Mouse (Mus musculus): Measurements from ENCODE around the gene Mmd. TPM values are rescaled to one million over a fixed set of nuclear protein-coding genes. Genes with fewer than 3 reads are reported as not detected.

Mmd gene
- polyA plus RNA-seq, 1 experiment from 2014 or later, result 47.5 TPM

GRCm38 (mm10) chr11:90229800-90230199 lies 19.5 kb upstream of the Mmd start:
- Histone ChIP-seq H3K9me3 (replicated peaks; ENCODE audit: control insufficient read depth, low read length) (no peaks in the 10 kb centered on the region), H3K4me3 (replicated peaks; ENCODE audit: low read length) (no peak overlapping the region), H3K27me3 (ENCODE audit: control insufficient read depth, insufficient read depth, low read length) (no peaks in the 10 kb centered on the region), H3K4me2 (ENCODE audit: low read depth, low read length) (no peak overlapping the region), H3K9ac (ENCODE audit: low read length) (no peak overlapping the region), H3K27ac (ENCODE audit: low read length) (peak overlapping the region; percentile 40; the same call in 1 of the 2 replicates), H3K36me3 (ENCODE audit: control insufficient read depth, insufficient read depth, low read length) (no peaks in the 10 kb centered on the region), H3K4me1 (ENCODE audit: control insufficient read depth, insufficient read depth, low read length) (no peaks in the 10 kb centered on the region)
- ATAC-seq (ENCODE audit: insufficient read depth, low FRiP score), result no peak

- Histone ChIP-seq H3K36me3 (ENCODE audit: control insufficient read depth, insufficient read depth, low read length) (no peaks in the 10 kb centered on the region), H3K9me3 (replicated peaks; ENCODE audit: control insufficient read depth, low read length) (no peaks in the 10 kb centered on the region), H3K4me1 (ENCODE audit: control insufficient read depth, insufficient read depth, low read length) (no peaks in the 10 kb centered on the region), H3K27ac (ENCODE audit: low read length) (peak overlapping the region; percentile 40), H3K4me2 (ENCODE audit: low read depth, low read length) (no peak overlapping the region), H3K27me3 (ENCODE audit: control insufficient read depth, insufficient read depth, low read length) (no peaks in the 10 kb centered on the region), H3K9ac (ENCODE audit: low read length) (no peak overlapping the region), H3K4me3 (replicated peaks; ENCODE audit: low read length) (no peak overlapping the region)
- 39% methylated on average over 2 of the region's 2 CpGs for WGBS
- ATAC-seq (ENCODE audit: insufficient read depth, low FRiP score), result no peak
These were observed 18.6 kb upstream of the Mmd start for GRCm38 (mm10) chr11:90230671-90231070.

GRCm38 (mm10) chr11:90231631-90232030 lies 17.6 kb upstream of the Mmd start:
- no peak overlapping the region for H3K9ac ChIP-seq (ENCODE audit: low read length)

DNA sequence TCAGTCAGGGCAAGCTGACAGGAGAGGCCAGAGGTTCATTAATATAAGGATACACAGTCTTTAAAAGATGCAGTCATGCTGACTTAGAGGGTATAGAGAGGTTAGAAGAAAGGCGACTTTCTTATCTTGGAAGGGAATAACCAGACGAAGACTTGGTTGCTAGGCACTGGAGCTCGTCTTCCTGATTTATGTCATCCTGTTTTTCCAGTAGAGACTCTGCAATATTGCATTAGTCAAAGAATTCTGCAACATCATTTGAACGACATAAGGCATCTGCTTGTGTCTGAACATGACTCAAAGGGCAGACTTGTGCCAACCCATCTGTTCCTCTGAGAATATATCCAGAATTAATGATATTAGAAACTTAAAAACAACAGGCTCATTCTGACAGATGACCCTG lies 16.6 kb upstream of the Mmd start:
- Histone ChIP-seq H3K9ac (ENCODE audit: low read length) (no peak overlapping the region), H3K9me3 (replicated peaks; ENCODE audit: control insufficient read depth, low read length) (no peaks in the 10 kb centered on the region), H3K27ac (ENCODE audit: low read length) (no peak overlapping the region), H3K4me2 (ENCODE audit: low read depth, low read length) (no peak overlapping the region), H3K36me3 (ENCODE audit: control insufficient read depth, insufficient read depth, low read length) (no peaks in the 10 kb centered on the region), H3K27me3 (ENCODE audit: control insufficient read depth, insufficient read depth, low read length) (no peaks in the 10 kb centered on the region), H3K4me3 (replicated peaks; ENCODE audit: low read length) (no peak overlapping the region), H3K4me1 (ENCODE audit: control insufficient read depth, insufficient read depth, low read length) (no peaks in the 10 kb centered on the region)
- 0 out of 2 replicates have a peak, but pooled peaks have one; percentile 10 for ATAC-seq (ENCODE audit: insufficient read depth, low FRiP score)
- WGBS, result 13% methylated on average over 4 of the region's 4 CpGs

More at GRCm38 (mm10) chr11:90231631-90232030, 17.6 kb upstream of the Mmd start:
- Histone ChIP-seq H3K27ac (ENCODE audit: low read length) (peak overlapping the region; percentile 1; the same call in 1 of the 2 replicates), H3K4me3 (replicated peaks; ENCODE audit: low read length) (no peak overlapping the region), H3K4me1 (ENCODE audit: control insufficient read depth, insufficient read depth, low read length) (no peaks in the 10 kb centered on the region), H3K36me3 (ENCODE audit: control insufficient read depth, insufficient read depth, low read length) (no peaks in the 10 kb centered on the region), H3K27me3 (ENCODE audit: control insufficient read depth, insufficient read depth, low read length) (no peaks in the 10 kb centered on the region), H3K4me2 (ENCODE audit: low read depth, low read length) (no peak overlapping the region), H3K9me3 (replicated peaks; ENCODE audit: control insufficient read depth, low read length) (no peaks in the 10 kb centered on the region)
- WGBS, result 35% methylated on average over 2 of the region's 2 CpGs
- no peak for ATAC-seq (ENCODE audit: insufficient read depth, low FRiP score)

GRCm38 (mm10) chr11:90235221-90235620 lies 14.0 kb upstream of the Mmd start:
- Histone ChIP-seq H3K36me3 (ENCODE audit: control insufficient read depth, insufficient read depth, low read length) (no peaks in the 10 kb centered on the region), H3K27me3 (ENCODE audit: control insufficient read depth, insufficient read depth, low read length) (no peaks in the 10 kb centered on the region), H3K4me2 (ENCODE audit: low read depth, low read length) (no peak overlapping the region), H3K27ac (ENCODE audit: low read length) (no peak overlapping the region), H3K4me3 (replicated peaks; ENCODE audit: low read length) (no peak overlapping the region), H3K4me1 (ENCODE audit: control insufficient read depth, insufficient read depth, low read length) (no peaks in the 10 kb centered on the region), H3K9ac (ENCODE audit: low read length) (no peak overlapping the region), H3K9me3 (replicated peaks; ENCODE audit: control insufficient read depth, low read length) (no peaks in the 10 kb centered on the region)
- WGBS, result 72% methylated on average over 5 of the region's 5 CpGs
- ATAC-seq (ENCODE audit: insufficient read depth, low FRiP score), result no peak

GRCm38 (mm10) chr11:90237616-90238015 lies 11.6 kb upstream of the Mmd start:
- no peak overlapping the region for H3K27ac ChIP-seq (ENCODE audit: low read length)
- no peaks in the 10 kb centered on the region for H3K36me3 ChIP-seq (ENCODE audit: control insufficient read depth, insufficient read depth, low read length)
- no peaks in the 10 kb centered on the region for H3K4me1 ChIP-seq (ENCODE audit: control insufficient read depth, insufficient read depth, low read length)
- WGBS, result 76% methylated on average over 5 of the region's 5 CpGs
- no peak overlapping the region for H3K9ac ChIP-seq (ENCODE audit: low read length)
- H3K27me3 ChIP-seq (ENCODE audit: control insufficient read depth, insufficient read depth, low read length), result no peaks in the 10 kb centered on the region
- ATAC-seq (ENCODE audit: insufficient read depth, low FRiP score), result no peak
- no peaks in the 10 kb centered on the region for H3K9me3 ChIP-seq (replicated peaks; ENCODE audit: control insufficient read depth, low read length)
- H3K4me2 ChIP-seq (ENCODE audit: low read depth, low read length), result no peak overlapping the region
- H3K4me3 ChIP-seq (replicated peaks; ENCODE audit: low read length), result no peak overlapping the region

GRCm38 (mm10) chr11:90238657-90239056 lies 10.6 kb upstream of the Mmd start:
- WGBS, result 41% methylated on average over 2 of the region's 2 CpGs
- Histone ChIP-seq H3K27ac (ENCODE audit: low read length) (no peak overlapping the region), H3K9ac (ENCODE audit: low read length) (no peak overlapping the region), H3K9me3 (replicated peaks; ENCODE audit: control insufficient read depth, low read length) (no peaks in the 10 kb centered on the region), H3K4me1 (ENCODE audit: control insufficient read depth, insufficient read depth, low read length) (no peaks in the 10 kb centered on the region), H3K27me3 (ENCODE audit: control insufficient read depth, insufficient read depth, low read length) (no peaks in the 10 kb centered on the region), H3K36me3 (ENCODE audit: control insufficient read depth, insufficient read depth, low read length) (no peaks in the 10 kb centered on the region), H3K4me3 (replicated peaks; ENCODE audit: low read length) (no peak overlapping the region), H3K4me2 (ENCODE audit: low read depth, low read length) (no peak overlapping the region)
- ATAC-seq (ENCODE audit: insufficient read depth, low FRiP score), result no peak

DNA sequence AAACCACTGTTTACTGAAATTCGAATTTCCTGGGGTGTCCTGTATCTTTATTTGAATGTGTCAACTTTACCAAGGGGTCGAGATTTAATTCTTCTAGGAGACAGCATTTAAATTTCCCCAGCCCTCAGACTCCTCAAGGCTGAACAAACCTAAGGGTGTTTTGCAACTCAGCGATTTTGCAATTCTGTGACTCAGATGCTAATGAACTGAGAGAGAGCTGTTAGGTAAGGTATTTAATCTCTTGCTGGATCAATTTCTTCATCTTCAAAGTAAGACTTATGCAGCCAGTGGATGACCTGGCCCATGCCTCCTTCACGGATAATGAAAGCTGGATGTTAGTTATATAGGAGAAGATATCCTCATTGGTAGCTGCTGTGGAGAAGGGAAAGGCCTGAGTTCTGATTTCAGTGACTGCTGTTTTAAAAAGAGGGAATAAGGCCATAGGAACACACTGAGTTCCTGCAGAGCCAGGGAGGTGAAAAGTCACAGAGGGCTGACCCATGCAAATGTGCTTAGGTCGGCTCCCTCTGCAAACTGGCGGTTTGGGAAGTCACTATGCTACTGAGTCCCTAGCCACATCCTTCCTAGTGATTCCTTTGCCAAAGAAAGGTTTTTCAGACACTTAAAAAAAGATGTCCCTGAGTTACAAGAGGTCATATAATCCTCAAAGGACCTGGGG lies 8.5 kb upstream of the Mmd start:
- H3K4me3 ChIP-seq (replicated peaks; ENCODE audit: low read length), result no peak overlapping the region
- H3K27ac ChIP-seq (ENCODE audit: low read length), result no peak overlapping the region
- H3K36me3 ChIP-seq (ENCODE audit: control insufficient read depth, insufficient read depth, low read length), result no peaks in the 10 kb centered on the region
- H3K9ac ChIP-seq (ENCODE audit: low read length), result no peak overlapping the region
- H3K27me3 ChIP-seq (ENCODE audit: control insufficient read depth, insufficient read depth, low read length), result no peaks in the 10 kb centered on the region
- no peaks in the 10 kb centered on the region for H3K4me1 ChIP-seq (ENCODE audit: control insufficient read depth, insufficient read depth, low read length)
- no peak overlapping the region for H3K4me2 ChIP-seq (ENCODE audit: low read depth, low read length)
- no peak for ATAC-seq (ENCODE audit: insufficient read depth, low FRiP score)
- WGBS, result 30% methylated on average over 6 of the region's 6 CpGs
- no peaks in the 10 kb centered on the region for H3K9me3 ChIP-seq (replicated peaks; ENCODE audit: control insufficient read depth, low read length)

GRCm38 (mm10) chr11:90241874-90242273 lies 7.4 kb upstream of the Mmd start:
- Histone ChIP-seq H3K4me1 (ENCODE audit: control insufficient read depth, insufficient read depth, low read length) (no peaks in the 10 kb centered on the region), H3K4me2 (ENCODE audit: low read depth, low read length) (no peak overlapping the region), H3K4me3 (replicated peaks; ENCODE audit: low read length) (no peak overlapping the region), H3K36me3 (ENCODE audit: control insufficient read depth, insufficient read depth, low read length) (no peaks in the 10 kb centered on the region), H3K27ac (ENCODE audit: low read length) (no peak overlapping the region), H3K27me3 (ENCODE audit: control insufficient read depth, insufficient read depth, low read length) (no peaks in the 10 kb centered on the region), H3K9me3 (replicated peaks; ENCODE audit: control insufficient read depth, low read length) (no peaks in the 10 kb centered on the region), H3K9ac (ENCODE audit: low read length) (no peak overlapping the region)
- WGBS, result 78% methylated on average over 2 of the region's 2 CpGs
- ATAC-seq (ENCODE audit: insufficient read depth, low FRiP score), result no peak

Data from stomach, embryonic 16.5 days (tissue).